Mouse (Mus musculus): Measurements from ENCODE around the gene Arhgef17. TPM values are rescaled to one million over a fixed set of nuclear protein-coding genes. Genes with fewer than 3 reads are reported as not detected.

Arhgef17 gene
- total RNA-seq, 2 experiments from 2014 or later, result 58.2 to 59.6 TPM

DNA sequence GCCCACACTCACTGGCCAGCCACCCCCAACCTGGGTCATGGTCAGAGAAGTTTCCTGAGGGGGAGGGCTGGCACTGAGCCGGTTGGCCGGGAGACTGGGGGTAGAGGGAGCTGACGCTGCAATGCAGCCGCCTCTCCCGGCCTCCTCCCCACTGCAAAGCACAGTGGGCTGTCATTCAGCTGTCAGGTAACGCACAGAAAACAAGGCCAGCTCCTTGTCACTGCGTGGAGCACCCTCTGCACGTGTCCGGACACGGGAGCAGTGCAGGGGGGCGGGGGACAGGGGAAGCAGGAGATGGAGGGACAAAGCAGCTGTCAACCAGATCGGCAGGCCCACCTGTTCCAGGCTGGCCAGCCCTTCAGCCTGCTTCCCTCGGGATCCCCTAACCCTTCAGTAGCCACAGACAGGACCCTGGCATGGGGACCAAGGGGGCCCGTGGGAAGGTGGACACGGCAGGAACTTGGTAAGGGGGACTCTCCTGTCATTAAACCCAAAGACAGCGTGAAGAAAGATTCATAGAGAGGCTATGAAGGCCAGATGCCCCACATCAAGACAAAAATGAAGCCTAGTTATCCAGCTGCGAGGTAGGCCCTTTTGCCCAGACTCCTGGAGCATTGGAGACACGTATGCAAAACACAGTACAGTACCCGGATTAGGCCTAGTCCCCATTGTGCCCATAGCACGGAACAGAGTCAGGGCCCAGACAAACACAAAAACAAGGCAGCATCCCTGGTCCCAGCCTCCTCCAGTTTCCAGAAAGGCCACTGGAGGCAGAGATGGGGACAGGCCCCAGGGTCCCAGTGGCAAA is 38.5 kb downstream of the Arhgef17 start:
- intact Hi-C loops (cut with DNase I), result no loop called here
- DNase-seq (ENCODE audit: extremely low spot score in 1 of 2, low spot score in 2 of 2), result peak in 1 of 2 experiments; percentile 75

DNA sequence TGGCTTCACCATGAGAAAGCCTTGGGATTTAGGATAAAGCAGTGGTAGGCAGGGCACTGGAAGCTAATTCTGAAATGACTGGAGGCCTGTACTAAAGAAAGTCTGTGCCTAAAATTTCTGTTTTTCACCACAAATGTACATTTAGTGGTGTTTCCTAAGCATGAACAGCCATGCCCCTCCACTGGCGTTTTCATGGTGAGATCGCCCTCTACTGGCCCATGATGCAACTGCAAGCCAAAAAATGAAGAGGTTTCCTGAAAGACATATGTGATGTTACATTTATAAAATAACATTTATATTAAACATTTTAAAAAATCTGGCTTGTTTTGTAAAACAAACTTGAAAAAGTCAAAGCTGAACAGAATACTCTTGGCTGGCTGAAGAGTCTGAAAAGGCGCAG is 45.4 kb downstream of the Arhgef17 start:
- intact Hi-C loops (cut with DNase I), result no loop called here
- DNase-seq (ENCODE audit: extremely low spot score in 1 of 2, low spot score in 2 of 2), result peak in 1 of 2 experiments; percentile 49

DNA sequence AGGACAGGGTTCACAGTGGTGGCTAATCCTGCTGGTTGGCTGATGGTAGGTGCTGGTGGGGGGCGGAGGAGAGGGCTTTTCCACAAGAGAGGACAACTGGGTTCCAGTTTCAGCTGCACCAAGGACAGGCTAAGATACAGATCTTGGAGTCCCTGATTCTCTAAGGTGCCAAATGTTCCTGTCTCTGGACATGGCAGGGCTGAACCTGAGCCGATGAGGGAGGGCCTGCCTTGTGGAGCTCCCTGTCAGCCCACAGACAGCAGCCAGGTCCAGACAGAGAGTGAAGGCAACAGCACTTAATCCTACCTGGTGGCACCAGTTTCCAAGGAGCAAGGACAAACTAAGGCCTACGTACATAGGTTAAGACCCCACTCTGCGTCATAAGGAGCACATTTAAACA is 47.4 kb downstream of the Arhgef17 start:
- no peak for DNase-seq (ENCODE audit: extremely low spot score in 1 of 2, low spot score in 2 of 2)
- intact Hi-C loops (cut with DNase I), result no loop called here

DNA sequence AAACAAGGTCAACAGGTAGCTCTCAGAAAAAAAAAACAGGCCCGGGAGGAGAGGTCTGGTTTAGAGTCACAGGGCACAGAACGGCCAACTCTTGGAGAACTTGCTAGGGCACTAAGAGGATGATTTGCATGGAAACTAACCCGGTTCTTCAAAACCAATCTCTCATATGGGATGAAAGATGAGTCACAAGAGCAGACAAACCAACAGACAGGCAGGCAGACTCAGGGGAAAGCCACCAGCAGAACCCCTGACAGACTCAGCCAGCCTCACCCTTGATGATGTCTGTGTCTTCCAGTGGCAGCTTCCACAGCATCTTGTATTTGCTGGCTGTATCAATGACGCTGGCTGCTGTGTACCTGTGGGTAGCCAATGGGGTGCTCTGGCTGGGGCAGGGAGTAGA is 50.0 kb downstream of the Arhgef17 start:
- intact Hi-C loops (cut with DNase I), result no loop called here
- no peak for DNase-seq (ENCODE audit: extremely low spot score in 1 of 2, low spot score in 2 of 2)

DNA sequence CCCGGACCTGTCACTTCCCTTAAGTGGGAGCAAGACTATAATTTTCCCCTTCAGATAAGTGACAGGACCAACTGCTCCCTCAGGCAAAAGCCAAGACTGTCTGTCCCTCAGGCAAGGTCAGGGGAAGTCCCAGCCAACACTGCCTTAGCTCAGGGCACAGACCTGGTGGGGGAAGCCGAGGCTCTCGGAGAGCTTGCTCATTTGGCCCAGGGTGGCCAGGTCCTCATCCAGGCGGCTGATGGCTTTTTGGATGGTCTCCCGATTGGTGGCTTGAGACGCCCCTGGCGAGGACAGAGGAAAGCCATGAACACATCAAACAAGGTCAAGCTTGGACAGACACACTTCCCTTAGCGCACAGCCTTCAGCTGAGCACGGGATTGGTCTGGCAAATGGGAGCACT is 50.4 kb downstream of the Arhgef17 start:
- intact Hi-C loops (cut with DNase I), result no loop called here

DNA sequence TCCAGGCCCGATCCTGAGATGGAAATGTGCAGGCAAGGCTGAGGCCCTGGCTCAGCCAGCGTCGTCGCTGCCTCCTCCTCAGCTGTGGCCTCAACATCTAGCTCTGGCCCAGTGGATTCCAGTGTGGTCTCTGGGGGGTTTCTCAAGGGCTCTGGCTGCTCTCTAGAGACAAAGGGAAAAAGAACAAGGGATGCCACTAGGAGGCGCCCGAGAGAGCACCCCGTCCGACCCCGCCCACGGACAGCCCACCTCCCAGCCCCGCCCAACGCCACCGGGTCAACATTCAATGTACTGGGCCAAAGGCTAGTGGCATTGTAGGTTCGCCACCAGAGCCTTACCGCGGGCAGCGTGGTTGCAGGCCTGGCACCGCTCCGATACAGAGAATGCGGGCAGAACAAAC is 52.3 kb downstream of the Arhgef17 start:
- DNase-seq (ENCODE audit: extremely low spot score in 1 of 2, low spot score in 2 of 2), result peak in 1 of 2 experiments; percentile 89
- intact Hi-C loops (cut with DNase I), result no loop called here

More for the DNA sequence above, 50.4 kb downstream of the Arhgef17 start:
- peak in 1 of 2 experiments; percentile 22 for DNase-seq (ENCODE audit: extremely low spot score in 1 of 2, low spot score in 2 of 2)

DNA sequence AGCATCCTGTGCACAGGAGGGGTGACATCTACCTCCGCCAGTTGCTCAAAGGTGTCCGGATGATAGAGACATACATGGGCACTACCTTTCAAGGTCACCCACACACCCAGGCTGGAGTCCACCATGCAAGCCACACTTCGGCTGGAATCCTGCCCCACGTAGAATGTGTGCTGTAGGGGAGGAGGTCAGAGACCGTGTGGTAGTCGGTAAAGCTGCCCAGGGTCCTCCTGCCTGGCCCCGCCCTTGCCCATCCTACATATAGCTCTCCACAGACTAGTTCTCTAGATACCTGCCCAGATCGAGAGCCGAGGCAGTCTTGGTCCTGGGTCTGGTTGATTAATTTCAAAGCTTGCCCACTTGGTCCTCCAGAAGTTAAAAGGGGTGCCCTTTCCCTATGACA is 55.1 kb downstream of the Arhgef17 start:
- no peak for DNase-seq (ENCODE audit: extremely low spot score in 1 of 2, low spot score in 2 of 2)
- intact Hi-C loops (cut with DNase I), result no loop called here

DNA sequence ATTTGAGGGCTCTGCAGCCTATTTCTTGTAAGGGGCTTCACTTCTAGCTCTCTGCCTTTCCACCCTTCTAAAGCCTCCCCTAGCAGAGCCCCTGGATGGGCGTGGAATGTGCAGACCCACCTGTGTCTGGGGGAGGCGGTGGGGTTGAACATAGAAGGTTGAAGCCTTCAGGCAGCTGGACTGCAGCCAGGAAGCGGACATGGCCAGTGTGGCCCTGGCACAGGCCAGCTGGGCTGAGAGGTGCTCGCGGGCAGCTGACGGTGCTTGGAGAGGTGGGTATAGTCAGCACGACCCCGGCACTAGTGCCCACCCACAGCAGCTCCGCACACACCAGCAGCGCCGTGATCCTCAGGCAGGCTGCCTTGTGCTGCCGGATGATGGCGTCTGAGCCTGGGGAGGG is 55.6 kb downstream of the Arhgef17 start:
- intact Hi-C loops (cut with DNase I), result no loop called here
- DNase-seq (ENCODE audit: extremely low spot score in 1 of 2, low spot score in 2 of 2), result peak in 1 of 2 experiments; percentile 59

DNA sequence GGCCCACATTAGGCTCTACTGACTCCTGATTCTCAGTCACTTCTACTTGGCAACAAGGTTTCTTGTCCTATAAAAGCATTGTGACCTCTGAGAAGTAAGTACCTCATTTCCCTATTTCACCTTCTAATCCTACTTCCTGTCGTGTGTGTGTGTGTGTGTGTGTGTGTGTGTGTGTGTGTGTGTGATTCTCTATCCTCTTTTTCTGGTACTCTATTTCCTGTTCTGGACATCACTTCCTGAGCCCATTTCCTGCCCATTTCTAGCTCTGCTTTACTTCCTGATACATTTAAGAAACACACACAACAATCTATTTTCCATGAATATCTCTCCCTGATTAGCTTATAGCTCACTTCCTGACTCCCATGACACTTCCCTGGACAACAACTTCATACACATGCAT is 56.1 kb downstream of the Arhgef17 start:
- no peak for DNase-seq (ENCODE audit: extremely low spot score in 1 of 2, low spot score in 2 of 2)
- intact Hi-C loops (cut with DNase I), result no loop called here

DNA sequence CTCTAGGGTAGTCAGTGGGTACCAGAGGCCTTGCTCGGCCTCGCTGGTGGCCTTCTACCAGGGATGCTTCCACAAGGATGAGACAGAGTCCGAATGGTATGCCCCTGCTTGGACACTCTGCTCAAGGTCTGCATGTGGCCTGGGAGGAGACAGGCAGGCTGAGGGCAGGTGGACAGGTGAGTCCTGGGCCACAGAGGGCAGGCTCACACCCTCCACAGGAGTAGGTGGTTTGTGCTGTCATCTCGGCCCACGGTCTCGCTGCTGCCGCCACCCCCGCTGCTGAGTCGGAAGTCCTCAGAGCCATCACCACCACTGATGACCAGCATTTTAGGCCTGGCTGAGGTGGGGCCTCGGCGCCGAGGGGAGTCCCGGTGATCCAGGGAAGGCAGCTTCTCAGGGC is 58.7 kb downstream of the Arhgef17 start:
- intact Hi-C loops (cut with DNase I), result no loop called here
- DNase-seq (ENCODE audit: extremely low spot score in 1 of 2, low spot score in 2 of 2), result no peak

DNA sequence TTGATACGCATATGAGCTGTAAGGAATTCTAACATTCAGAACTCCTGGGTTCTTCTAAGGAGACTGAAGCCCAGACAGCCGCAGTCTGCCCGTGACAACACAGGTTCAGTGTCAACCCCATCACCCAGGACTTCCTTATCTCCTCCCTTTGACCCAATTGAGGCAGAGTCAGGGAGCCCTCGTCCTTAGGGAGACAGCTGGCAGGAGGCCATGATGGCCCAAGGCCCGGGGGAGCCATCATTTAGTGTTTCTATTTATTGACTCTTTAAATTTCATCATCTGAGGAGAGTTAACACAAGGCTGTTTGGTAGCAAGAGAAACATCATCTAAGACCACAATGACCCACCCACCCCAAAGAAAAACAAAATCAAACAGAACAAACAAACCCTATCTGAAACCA is 60.0 kb downstream of the Arhgef17 start:
- intact Hi-C loops (cut with DNase I), result no loop called here
- peak in 1 of 2 experiments; percentile 57 for DNase-seq (ENCODE audit: extremely low spot score in 1 of 2, low spot score in 2 of 2)

DNA sequence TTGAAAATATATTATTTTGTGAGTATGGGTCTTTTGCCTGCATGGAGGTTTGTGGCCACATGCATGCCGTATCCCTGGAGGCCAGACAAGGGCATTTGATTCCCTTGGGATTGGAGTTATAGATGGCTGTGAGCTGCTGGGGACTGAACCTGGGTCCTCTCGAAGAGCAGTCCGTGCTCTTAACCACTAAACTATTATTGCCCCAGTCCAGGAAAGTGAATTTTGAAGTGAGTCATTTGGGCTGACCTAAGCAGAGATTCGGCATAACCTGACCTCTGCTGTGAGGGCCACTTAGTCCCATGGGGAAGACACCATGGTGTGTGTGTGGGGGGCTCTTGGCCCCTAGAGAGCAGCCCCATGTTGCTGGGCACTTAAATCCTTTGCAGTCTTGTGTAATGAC is 60.6 kb downstream of the Arhgef17 start:
- DNase-seq (ENCODE audit: extremely low spot score in 1 of 2, low spot score in 2 of 2), result no peak
- intact Hi-C loops (cut with DNase I), result no loop called here

DNA sequence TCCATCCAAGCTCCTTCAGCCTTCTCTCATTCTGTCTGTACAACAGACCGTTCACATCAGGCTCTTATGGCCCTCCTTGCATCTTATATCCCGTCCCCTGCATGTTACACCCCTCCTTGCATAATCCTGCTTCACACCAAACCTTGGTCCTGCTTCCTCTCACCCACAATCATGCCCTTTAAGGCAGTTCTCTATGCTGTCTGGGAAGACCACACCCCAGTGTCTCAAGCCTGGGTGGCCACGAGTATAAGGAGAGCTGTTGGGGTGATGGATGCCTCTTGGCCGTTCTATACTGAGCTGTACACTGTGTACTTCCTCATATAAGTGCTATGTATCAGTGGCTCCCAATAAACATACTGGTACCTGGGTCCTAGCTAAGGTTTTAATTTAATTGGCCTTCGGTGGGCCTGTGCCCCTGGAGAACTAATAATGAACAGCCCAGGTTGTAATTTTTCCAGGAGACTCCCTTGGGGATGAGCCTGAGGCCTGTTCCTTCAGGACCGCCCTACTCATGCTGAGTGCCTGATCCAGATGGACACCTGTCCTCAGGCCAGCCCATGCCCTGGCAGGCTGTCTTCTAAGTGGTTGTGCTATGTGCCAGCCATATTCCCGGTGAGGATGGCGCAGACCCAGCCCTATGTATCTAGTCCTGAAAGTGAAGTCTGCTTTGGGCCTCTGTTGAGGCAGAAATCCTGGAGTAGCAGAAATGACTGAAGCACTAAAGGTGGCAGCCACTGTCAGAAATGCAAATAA is 61.9 kb downstream of the Arhgef17 start:
- intact Hi-C loops (cut with DNase I), result loop anchor here (10.0 kb wide), 2 partner anchors 185 to 345 kb away; no protein-coding TSS in a partner anchor
- no peak for DNase-seq (ENCODE audit: extremely low spot score in 1 of 2, low spot score in 2 of 2)

DNA sequence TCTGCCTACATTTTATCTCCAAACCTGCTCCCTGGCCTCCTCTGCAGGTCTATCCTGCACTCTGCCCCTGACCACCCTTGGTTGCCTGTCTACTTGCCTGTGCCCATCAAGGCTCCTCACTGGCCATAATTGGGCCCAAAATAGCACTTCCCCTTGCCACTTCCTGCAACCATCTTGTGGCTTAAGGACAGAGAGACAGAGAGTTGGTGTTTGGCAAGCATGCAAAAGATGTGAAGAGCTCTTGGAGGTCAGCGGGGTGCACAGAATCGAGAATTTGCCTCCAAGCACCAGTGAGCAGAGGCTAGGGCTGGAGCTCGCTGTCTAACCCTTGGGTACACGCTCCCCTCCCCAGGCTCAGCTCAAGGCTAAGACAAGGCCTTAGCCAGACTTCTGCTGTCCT is 63.4 kb downstream of the Arhgef17 start:
- intact Hi-C loops (cut with DNase I), result loop anchor here (10.0 kb wide), 2 partner anchors 184 to 344 kb away; no protein-coding TSS in a partner anchor
- DNase-seq (ENCODE audit: extremely low spot score in 1 of 2, low spot score in 2 of 2), result no peak

DNA sequence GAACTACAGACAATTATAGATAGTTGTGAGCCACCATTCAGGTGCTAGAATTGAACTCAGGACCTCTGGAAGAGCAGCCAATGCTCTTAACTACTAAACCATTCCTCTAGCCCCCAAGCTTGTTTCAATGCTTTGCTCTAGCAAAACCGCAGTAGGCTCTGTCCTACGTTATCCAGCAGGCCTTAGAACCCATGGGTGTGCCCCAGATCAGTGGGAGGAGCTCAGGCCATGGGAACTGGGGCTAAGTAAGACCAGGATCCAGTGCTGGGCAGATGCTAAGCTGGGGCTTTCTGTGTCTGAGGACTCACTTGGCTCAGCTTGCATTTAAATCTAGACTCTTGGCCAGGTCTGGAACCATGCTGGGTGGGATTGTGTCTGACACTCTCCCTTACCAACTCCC is 64.3 kb downstream of the Arhgef17 start:
- no peak for DNase-seq (ENCODE audit: extremely low spot score in 1 of 2, low spot score in 2 of 2)
- intact Hi-C loops (cut with DNase I), result loop anchor here (10.0 kb wide), 2 partner anchors 183 to 343 kb away; no protein-coding TSS in a partner anchor

DNA sequence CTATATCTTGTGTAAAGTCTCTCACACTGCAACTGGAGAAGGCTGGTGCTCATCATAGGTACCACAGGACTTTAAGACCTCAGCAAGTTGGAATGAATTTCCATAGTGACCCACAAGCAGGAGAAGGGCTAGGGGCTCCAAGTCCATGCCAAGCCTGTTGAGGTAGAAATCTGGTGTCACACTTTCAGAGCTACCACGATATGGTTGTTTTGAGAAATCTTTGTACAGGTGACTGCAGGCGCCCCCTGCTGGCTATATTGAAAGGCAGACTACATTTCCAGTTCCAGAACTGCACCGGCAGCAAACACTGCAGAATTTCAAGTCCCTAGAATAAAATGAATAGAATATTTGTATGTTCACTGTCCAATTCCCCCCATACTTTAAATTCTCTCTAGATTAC is 65.2 kb downstream of the Arhgef17 start:
- DNase-seq (ENCODE audit: extremely low spot score in 1 of 2, low spot score in 2 of 2), result peak; percentile 71 to 73
- intact Hi-C loops (cut with DNase I), result loop anchor here (10.0 kb wide), 2 partner anchors 182 to 342 kb away; no protein-coding TSS in a partner anchor

DNA sequence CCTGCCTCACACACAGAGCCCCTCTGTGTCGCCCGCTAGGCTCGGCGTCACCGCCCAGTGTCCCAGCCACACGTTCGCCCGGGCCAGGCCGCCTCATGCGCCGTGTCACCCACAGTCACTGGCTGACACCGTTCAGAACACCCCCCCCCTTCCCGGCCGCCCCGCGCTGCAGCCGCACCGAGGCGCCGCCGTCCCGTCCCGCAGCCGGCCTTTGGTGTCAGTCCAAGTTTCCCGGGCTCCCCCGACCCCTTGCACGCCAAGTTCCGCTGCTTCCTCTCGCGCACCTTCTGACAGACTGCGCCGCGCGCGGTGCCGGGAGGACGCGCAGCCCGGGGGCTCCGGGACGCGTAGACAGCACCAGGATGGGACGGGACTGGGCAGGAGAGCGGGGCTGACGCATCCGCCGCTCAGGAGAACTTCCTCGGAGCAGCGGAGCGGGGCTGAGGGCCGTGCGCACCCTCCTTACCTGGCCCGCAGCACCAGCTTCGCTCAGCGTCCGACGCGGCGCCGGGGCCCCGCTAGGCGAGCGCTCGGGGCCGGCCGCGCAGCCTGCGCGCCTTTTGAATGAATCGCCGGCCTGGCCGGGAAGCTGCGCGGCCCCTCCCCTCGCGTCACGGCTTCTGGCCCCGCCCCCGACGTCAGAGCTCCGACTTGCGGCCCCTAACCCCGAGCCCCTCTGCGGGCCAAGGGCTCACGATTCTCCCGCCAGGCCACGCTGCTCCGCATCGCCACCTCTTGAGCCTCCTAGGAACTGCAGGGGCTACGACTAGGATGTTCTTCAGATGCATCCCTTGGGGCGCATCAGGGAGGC is 68.9 kb downstream of the Arhgef17 start, which contains the start of gene Relt:
Relt (minus strand) TSS at position 619 of the 811 bp plus-strand sequence.
- DNase-seq (ENCODE audit: extremely low spot score in 1 of 2, low spot score in 2 of 2), result peak; percentile 84 to 97
- intact Hi-C loops (cut with DNase I), result loop anchor here (10.0 kb wide), 2 partner anchors 178 to 338 kb away; no protein-coding TSS in a partner anchor

DNA sequence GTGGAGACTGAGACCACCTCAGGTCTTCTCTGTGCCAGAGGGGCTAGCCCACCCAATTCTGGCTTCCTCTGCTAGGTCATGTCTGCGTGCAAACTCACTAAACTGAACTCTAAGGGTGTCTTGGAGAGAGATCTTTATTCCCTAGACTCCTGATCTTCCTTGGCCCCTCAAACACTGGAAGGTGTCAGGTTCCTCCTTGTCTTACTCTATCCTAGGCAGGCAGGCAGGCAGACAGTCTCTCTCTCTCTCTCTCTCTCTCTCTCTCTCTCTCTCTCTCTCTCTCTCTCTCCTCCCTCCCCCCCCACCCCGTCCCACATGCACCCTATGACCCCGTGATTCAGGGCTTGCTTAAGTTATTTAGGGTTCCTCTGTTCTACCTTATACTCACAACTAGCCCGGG is 69.6 kb downstream of the Arhgef17 start:
- DNase-seq (ENCODE audit: extremely low spot score in 1 of 2, low spot score in 2 of 2), result no peak
- intact Hi-C loops (cut with DNase I), result loop anchor here (10.0 kb wide), 2 partner anchors 178 to 338 kb away; no protein-coding TSS in a partner anchor

DNA sequence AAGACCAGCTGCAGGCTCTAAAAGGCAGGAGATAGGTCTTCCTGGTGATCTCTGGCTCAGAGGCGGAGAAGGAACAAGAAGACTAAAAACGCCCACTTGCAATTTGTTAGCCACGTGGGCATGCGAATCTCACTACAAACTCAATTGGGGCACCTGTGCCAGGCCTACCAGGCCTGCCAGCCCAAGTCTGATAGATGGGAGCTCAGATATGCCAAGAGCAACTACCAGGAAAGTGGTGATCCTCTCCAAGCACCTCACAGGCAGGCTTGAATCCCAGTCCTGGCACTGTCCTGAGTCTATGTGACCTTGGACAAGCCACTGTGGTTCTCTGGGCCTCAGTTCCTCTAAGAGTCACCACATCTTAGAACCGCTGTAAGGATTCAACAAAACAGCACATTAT is 70.7 kb downstream of the Arhgef17 start:
- no peak for DNase-seq (ENCODE audit: extremely low spot score in 1 of 2, low spot score in 2 of 2)
- intact Hi-C loops (cut with DNase I), result loop anchor here (10.0 kb wide), 2 partner anchors 176 to 336 kb away; no protein-coding TSS in a partner anchor

Data from left cerebral cortex, postnatal 10 days (tissue).